Mouse (Mus musculus) heart, postnatal 10 days (tissue): ENCODE measurements at regions not wholly inside any gene's neighbourhood (a gene's known extent, or its start where the extent isn't known, plus 50 kb on each side); places are given as distances from the start of the nearest gene placed in this dataset.

Experiments
- DNase-seq, 2 experiments: peaks; one replicate each; pipeline ENCODE4 v3.0.0; 2021
- intact Hi-C: fragments of 180-260 bp; cut with DNase I; formaldehyde crosslinking; loops from one replicate; pipeline ENCODE4 v1.15.1; 2025

DNA sequence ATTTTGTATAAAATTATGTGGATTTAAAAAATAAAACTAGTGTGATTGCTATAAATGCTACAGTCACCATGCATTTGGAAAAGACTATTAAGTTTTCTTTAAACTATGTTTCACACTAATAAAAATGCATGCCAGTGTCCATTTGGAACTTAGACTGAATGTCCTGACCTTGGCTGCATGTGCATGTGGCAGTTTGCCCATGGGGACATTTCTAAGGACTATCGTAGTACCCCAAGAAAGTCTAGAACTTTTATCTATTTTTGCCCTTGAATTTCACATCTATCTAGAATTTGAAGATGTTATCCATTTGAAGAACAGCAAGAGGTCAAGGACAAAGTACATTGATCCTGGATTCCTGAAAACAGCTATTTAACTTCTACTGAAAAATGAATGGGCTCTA lies 745.9 kb downstream of the Tmem182 start:
- intact Hi-C loops = no loop called here
- no peak for DNase-seq

GRCm38 (mm10) chr1:41555607-41556006 lies 750.2 kb downstream of the Tmem182 start:
- peak; percentile 81 to 87 for DNase-seq
- intact Hi-C loops = no loop called here

- DNase-seq = no peak
- intact Hi-C loops = no loop called here
Observed at GRCm38 (mm10) chr1:41559101-41559665, 753.8 kb downstream of the Tmem182 start.

DNA sequence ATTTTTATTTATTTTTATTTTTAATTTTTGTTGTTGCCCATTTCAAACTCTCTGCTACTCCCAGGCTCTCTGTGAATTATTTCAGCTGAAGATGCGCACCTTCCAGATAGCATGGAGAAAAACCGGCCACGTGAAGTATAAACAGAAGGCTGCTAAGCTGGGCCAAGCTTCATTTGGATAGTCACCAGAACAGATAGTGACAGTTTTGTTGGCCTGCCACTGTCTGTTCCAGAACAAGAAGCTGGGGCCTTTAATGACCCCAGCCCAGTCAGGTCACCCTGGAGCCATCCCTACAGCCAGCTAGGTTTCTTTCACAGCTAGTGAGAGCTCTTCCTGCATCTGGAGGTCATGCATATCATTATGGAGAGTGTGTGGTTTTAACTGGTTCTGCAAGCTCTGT lies 754.6 kb downstream of the Tmem182 start:
- intact Hi-C loops = no loop called here
- DNase-seq = peak in 1 of 2 experiments; percentile 4

GRCm38 (mm10) chr1:41603471-41603870 lies 798.1 kb downstream of the Tmem182 start:
- DNase-seq = no peak
- intact Hi-C loops = no loop called here

DNA sequence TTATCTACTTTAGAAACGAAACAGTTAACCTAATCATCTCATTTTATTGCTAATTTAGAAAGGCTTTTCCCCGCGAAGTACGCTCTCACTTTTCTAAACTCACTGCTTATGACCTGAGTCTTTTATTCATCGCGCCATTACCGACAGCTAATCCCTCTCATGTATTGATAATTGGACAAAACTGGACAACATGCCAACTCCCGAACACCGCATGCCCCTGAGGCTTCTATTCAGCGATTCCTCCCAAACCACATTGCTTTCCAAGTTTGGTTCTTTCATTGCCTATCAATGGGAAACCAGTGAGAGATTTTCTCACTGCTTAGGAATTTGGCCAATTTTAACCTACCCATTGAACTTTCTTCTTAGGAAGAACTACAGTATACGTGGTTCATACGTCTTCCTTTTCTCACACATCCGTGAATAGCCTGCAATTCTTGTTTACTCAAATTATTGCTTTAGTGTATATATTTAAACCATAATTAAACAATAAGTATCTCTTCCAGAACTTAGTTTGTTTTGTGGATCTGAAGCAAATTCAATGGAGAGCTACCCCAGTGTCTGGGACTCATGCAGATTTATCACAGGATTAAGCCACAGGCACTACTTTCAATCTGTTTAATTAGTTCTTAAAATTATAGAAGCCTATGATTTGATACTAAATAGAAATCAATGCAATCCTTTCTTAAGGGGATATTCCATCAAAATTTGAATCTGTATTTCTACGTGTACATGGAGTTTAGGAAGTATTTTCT lies 799.8 kb downstream of the Tmem182 start:
- no peak for DNase-seq
- intact Hi-C loops = no loop called here

- intact Hi-C loops = no loop called here
- no peak for DNase-seq
Observed at GRCm38 (mm10) chr1:41605748-41606131, 800.3 kb downstream of the Tmem182 start.

DNA sequence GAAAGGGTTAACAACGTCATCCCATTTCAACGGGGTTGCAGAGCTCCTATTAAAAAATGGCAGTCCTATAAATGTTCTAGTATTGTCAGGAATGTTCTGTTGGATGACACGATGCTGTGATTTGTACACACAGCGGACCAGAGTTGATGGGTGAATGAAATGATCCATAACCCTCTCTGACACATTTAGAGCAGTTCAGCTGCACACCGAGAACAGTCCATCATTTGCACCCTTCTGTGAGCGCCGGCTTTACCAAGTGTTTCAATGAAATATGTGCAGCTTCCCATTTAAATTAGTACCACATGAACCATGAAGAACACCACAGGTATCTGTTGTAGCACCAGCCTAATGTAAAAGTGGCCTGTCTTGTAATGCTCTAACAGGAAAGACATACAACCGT lies 805.4 kb downstream of the Tmem182 start:
- no peak for DNase-seq
- intact Hi-C loops = no loop called here

DNA sequence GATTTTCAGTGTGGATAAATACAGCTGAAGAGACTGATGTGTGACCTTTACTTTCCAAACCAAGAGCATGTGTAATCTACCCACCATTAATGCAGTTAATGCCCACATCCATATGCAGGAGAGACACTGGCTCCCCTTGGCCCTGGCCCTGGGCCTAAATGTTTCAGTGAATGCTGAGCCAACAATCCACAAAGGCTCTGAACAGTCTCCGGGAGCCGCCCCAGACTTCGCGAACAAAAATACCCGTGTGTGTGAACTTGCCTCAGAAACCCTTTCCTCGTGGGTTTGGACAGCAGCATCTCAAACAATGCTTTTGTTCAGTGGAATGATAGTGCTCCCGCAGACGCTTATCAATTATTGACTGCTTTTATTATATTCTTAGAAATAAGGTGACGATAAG lies 846.4 kb downstream of the Tmem182 start:
- peak; percentile 21 to 23 for DNase-seq
- intact Hi-C loops = no loop called here

DNA sequence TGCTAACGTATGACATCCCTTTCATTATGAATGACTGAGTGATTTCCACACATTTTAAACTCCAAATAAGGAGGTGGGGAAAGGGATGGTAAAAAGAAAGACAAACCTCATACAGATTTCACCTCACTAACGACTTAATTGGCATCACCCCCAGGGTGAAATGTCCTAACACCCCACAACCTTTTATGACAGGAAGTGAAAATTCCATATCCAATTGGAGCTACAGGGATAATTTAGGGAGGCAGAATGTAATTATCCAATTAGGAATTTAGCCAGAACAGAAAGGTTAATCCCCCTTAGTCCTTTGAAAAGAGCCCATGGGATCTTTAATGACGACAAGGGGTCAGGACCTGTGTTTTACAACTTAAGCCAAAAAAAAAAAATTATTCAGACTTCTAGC lies 846.8 kb downstream of the Tmem182 start:
- no peak for DNase-seq
- intact Hi-C loops = no loop called here

DNA sequence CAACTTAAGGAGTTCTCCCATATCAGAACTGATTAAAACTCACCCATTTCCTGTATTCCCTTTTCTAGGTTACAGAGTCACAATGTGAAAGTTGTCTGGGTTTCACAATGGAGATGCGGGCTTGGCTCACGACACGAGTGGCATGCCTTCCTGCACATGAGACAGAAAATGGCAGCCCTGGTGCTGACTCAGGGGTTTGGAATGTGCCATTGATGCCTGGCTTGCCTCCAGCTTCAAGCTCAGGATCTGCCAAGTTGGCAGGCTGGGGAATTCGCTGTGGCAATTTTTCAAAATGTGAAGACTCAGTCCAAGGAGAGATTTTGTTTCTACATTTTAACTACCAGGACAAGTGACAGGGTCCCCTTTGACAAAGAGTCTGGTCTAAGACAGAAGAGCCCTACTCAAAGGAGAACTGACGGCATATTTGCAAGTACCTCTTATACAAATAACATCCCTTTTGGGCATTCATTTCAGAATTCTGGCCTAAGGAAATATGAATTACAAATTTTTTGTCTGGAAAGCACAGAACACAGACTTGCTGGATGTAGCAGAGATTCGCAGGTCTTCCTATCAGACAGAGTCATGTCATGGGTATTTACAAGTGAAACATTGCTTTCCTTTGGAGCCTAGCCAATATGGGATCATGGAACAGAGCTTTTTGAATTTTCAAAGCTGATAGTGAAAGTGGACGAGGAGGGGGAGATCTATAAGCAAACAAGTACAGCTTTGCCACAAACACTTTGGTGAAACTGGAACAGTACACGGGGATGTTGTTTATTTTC lies 847.4 kb downstream of the Tmem182 start:
- intact Hi-C loops = no loop called here
- DNase-seq = peak; percentile 87 to 88

- DNase-seq = no peak
- intact Hi-C loops = no loop called here
Observed at GRCm38 (mm10) chr1:41674086-41674485, 868.7 kb downstream of the Tmem182 start.

GRCm38 (mm10) chr1:41675345-41675744 lies 869.9 kb downstream of the Tmem182 start:
- intact Hi-C loops = no loop called here
- no peak for DNase-seq

GRCm38 (mm10) chr1:41705692-41706091 lies 900.3 kb downstream of the Tmem182 start:
- peak; percentile 6 to 7 for DNase-seq
- intact Hi-C loops = no loop called here

DNA sequence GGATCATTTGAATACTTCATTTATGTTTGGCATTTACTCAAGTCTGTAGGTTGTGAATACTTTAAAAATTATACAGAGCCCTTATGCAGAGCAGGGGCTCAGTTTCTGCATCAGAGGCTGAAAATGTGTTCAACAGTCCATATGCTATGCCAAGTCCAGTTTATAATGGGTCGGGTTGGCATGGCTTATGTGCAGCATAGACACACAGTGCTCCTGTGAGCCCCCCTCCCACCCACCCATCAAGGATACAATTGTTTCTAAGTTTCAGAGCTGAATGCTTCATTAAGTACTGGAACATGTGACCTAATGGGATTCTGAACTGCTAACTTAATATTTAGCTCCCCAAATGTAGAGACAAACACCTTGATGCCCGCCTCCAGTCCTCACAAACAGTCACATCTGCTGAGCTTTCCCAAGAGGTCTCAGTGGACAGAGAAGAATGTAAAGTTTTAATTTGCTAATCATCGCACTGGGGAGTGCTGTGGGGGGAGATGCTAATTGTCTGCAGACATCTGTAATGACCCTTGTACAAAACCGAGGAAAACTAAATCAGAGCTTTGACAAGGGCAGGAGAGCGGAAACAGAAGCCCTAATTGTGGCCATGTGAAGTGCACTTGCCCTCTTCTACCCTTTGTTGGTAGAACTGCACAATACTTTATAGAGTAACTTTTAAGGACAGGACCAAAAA lies 937.4 kb downstream of the Tmem182 start:
- intact Hi-C loops = no loop called here
- no peak for DNase-seq

DNA sequence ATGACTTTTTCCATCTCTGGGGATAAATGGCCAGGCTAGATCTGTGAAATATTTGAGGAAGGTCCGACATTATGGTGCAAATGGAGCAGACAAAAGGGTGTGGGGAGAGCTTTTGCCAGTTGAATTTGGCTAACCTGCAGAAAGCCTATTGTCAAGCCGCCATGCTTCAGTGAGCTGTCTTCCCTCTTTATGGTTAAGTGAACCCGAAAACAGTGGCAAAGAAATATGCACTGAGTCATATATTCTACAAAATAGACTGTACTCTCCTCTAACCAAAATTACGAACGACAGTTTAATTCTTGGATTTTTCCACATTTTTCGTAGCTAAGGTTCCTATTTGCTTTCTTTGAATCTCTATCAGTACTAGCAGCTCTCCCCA lies 937.9 kb downstream of the Tmem182 start:
- intact Hi-C loops = no loop called here

DNA sequence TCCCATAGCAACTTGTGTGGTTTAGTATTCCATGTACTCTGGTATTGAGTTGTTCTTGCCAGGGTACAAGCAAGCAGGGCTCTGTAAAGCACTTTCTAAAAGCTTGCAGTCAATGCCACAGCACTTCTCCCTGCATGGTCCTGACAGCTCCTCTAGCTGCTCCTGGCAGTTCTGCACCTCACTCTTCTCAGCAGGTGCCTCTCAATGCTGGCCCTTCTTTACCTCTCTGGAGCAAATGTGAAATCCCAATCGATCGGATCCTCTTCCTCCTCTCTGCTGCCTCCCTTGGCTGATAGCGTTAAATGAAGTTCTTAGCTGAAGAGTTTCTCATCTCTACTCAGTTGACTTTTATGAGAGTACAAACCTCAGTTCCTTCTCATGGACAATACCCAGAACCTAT lies 939.1 kb downstream of the Tmem182 start:
- no peak for DNase-seq
- intact Hi-C loops = no loop called here

More for the DNA sequence above, 937.9 kb downstream of the Tmem182 start:
- no peak for DNase-seq

DNA sequence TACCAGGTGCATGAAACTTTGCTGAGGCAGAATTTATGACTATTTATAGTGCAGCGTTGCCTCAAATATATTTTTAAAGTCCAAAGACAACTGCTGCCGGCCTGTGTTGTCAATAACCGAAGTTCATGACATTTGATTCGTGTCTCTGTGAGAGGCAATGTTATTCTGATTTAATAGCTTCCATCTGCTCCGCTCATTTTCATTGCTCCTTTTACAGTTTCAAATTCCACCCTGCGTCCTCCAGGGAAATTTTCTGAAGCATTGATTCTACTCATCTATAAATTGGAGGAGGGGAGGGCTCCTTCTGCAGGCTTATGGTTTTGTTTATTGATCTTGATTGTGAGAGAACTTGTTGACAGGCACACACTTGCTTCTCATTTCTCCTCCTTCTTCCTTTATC lies 936.2 kb upstream of the Pou3f3 start:
- DNase-seq = no peak
- intact Hi-C loops = no loop called here
